Mouse (Mus musculus) 3T3-L1 (cell line): Measurements from ENCODE around the gene Cuedc2.

ENCODE experiments used
- DNase-seq: peaks from one replicate; pipeline ENCODE4 v3.0.0-alpha.2; 2015; ENCODE audit warnings: low read depth, low spot score

Cuedc2 gene

DNA sequence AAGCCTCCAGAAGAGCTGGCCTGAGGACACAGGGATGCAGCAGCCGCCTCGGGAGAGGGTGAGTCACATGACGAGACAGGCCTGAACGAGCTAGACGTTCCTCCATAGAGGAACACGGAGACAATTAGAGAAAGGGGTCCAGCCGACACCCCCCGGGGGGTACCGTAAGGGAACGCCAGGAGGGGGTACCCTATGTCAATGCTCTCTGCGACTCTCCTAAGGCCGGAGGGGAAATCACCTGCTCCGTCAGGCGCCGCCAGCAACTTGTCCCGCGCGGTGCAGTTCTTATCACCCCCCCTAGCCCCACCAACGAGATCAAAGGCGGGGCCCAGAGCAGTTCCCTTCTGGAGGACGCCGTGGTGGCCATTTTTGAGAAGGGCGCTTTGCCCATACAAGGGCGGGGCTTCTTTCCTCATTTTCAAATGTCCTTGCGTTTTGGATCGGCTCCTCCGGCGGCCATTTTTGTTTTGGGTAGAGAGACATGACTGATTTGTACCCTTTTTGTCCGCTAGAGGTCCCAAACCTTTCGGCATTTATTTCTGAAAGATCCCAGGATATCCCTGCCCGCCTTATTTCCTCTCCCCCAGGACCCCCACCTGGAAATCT, at the start of gene Cuedc2:
Gene Cuedc2 (minus strand): TSS at position 372 of the 606 bp plus-strand sequence.
- DNase-seq = peak; percentile 99

DNA sequence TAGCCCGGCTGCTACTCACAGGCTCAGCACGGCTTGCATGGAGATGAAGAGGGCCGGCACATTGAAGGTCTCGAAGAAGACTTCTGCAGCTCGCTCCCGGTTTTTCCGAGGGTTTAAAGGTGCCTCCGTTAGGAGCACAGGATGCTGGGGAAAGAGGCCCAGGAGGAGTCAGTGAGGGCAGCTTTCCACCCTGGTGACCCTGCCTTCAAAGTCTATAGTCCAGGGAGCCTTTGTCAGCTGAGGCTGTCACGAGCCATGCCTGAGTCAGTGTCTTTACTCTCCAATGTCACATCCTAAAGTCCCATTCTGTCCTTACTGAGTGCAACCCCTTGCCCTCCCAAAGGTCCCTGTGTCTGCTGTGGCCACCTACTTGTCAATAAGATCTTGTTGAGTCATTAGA, 43.8 kb upstream of the Cuedc2 start:
- DNase-seq = no peak

DNA sequence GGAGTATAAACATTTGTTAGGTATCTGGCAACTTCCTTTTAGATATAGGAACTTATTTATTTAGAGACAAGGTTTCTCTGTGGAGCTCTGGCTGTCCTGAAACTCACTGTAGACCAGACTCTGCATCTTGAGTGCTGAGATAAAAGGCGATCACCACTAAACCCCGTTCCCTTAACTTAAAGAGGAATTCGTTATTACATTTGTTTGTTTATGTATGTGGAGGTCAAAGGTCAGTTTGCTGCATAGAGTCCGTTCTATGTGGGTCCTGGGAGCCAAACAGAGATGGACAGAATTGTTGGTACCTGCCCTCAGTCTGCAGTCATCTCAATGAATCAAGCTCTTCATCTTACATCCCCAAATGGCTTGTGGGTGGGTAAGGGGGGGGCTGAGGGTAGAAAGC, 37.4 kb upstream of the Cuedc2 start:
- no peak for DNase-seq

DNA sequence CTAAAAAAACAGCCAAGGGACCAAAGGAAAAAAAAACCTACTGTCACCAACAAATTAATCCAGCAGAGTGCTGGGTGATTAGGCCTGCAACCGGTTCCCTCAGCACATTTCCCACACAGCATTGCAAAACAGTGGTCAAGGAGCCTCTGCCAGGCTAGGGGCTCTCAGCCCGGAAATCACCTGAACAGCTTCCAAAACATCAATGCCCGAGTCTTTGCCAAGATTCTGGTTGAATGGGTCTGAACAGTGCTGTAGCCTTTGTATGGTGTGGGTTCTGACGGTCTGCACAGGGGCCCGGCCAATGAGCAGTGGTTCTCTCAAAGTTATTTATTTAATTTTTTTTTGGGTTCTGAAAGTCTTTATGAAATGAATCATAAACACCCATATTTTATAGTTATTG, 37.0 kb upstream of the Cuedc2 start:
- DNase-seq = peak; percentile 61

DNA sequence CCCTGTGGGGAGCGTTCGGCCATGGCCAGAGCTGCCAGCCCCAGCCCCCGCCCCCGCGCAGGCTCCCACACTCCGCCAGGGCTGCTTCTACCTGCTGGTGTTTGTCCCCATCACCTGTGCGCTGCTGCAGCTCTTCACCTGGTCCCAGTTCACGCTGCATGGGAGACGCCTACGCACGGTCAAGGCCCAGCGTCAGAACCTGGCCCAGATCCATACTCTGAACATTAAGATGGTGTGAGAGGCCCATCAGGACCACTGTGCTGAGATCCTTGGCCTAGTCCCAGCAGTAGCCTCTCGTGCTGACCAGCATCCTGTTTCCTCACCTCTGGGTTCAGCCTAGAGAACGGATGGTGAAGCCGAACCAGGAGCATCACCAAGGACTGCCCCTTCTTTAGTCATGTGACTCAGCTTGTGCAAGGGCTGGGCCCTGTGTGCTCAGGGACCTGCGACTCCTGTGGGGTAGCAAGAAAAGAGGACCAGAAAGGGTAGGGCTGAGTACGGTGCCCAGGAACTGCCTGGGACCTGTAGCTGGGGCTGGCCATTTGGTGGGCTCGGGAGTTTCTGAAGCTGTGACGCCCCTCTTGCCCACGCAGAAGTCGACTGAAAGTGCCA, 36.1 kb upstream of the Cuedc2 start:
- peak; percentile 29 for DNase-seq

DNA sequence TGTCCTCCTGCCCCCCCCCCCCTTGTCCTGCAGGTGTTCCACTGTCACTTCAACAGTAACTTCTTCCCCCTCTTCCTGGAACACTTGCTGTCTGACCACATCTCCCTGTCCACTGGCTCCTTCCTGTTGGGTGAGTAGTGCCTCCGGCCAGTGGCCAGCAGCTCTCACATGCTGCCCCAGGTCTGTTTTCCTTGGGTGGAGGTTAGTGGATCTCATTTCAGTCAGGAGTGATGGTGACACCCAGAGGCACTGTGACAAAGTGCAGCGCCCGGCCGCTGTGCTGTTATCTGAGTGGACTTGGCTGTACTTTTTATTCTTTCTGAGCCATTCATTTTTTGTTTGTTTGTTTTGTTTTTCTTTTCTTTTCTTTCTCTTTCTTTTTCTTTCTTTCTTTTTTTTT, 30.7 kb upstream of the Cuedc2 start:
- DNase-seq = peak; percentile 92

DNA sequence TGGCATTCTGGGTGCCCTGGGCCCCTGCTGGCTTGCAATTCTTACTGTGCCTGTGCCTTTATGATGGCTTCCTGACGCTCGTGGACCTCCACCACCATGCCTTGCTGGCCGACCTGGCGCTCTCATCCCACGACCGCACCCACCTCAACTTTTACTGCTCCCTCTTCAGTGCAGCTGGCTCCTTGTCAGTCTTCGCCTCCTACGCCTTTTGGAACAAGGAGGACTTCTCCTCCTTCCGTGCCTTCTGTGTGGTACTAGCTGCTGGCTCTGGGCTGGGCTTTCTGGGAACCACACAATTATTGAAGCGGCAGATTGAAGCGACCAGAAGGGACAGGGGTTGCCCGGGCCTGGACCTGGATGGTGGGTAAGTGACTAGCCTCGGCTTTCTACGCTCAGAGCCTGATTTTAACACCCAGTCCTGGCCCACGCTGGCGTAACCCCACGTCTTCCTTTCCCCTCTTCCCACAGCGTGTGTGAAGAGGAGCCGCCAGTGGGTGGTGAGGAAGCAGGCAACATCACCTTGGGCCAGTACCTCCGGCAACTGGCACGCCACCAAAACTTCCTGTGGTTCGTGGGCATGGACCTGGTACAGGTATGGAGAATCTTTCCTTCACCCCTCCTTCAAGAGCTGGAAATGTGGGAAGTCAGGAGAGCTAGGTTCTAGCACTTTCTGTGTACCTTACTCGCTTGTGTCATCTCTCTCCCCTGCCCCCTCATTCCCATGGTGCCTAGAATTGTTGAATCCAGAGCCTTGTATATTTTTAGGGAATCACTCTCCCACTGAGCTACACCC, 29.5 kb upstream of the Cuedc2 start:
- DNase-seq = no peak

DNA sequence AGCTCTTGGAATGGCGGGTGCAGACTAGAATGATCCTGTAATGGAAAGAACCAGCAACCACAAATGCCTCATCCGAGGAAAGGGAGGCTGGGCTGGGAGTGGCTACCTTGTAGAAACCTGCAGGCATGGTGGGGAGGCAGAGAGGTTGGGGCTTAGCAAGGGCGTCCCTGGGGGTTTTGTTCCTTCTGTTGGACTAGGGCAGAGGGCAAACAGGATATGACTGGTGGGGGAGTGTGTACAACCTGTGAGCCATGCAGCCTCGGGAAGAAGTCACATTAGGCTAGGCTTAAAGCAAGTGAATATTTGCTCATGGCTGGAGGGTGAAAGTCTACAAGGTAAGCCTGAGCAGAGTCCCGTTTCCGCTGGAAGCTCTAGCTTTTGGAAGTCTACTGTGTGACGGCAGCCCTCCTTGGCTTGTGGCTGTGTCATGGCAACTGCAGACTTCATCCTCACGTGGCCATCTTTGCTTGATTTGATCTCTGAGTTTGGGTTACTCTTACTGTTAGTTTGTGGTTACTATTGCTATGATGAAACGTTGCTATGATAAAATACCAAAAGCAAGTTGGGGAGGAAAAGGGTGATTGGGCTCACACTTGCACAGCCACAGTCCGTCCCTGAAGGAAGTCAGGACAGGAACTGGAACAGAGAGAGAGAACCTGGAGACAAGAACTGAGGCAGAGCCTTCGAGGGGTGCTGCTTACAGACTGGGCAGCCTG, 24.9 kb upstream of the Cuedc2 start:
- DNase-seq = no peak

DNA sequence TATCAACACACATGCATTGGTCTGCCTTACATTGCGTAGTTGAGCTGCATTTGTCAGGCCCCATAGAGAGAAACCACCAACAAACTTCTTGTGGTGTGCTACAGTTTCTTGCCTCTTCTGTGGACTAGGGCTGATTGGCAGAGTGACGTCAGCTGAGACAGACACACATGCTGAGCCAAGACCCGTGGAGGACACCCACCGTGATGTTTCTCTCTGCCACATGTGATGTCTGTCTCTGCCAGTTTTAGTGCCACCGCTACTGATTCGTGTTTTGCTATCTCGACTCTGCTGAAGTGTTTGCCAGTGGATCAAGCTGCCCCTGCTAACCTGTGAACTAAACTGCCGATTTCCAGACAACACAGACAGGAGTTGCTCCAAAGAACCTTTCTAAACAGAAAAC, 23.6 kb upstream of the Cuedc2 start:
- no peak for DNase-seq

DNA sequence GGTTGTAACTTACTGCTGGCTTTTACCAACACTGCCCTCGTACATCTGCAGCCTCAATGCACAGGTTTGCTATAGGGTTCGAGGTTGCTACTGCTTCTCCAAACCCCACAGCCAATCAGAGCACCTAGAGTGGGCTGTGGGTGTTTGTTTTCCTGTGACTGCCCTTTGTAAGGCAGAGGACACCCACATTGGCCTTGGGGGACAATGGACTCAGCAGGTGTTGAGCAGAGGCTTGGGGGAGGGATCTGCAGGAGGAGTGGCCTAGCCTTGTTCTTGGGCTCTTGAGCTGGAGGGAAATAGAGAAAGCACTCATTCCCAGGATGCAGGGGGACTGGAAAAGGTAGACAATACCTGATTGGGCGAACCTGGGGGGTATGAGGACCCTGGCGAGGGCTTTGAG, 19.9 kb upstream of the Cuedc2 start:
- DNase-seq = no peak

DNA sequence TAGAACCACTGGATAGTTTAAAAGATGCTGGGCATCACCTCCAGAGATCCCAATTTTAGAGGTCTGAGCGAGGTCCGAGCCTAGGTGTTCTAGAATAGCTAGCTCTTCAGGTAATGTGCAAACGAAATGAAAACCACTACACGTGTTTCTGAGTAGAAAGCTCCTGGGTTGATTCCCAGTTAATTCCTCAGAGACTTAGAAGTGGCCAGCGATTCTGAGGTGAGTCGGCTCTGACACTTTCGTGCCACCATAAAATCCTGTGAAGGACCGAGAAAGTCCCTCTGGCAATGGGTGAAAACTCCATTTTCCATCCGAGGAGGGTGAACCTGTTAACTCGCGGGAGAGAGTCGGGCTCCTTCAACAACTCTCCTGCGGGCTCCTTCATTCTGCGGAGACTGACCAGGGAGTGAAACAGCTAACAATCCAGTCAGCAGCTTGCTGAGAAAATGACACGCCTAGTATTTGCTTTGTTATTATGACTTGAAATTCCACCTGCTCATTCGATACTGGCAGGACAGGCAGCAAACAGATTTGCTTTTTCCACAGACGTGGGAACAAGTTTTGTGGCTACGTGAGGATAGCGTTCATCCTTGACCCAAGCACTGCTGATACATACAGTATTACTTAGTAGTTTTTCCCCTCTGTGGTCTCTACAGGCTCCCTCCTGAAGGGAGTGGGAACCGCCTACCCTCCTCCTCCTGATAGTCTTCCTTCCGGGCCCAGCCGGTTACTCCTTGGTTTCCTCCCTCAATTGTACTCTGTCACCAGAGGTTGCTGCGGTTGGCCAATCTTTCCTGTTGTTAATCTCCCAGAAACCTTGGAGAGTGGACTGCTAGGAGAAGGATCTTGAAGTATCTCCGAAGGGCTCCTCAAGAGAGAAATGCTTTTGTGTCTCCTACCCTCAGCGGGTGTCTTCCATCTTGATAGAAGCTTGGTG, 19.1 kb upstream of the Cuedc2 start:
- no peak for DNase-seq

DNA sequence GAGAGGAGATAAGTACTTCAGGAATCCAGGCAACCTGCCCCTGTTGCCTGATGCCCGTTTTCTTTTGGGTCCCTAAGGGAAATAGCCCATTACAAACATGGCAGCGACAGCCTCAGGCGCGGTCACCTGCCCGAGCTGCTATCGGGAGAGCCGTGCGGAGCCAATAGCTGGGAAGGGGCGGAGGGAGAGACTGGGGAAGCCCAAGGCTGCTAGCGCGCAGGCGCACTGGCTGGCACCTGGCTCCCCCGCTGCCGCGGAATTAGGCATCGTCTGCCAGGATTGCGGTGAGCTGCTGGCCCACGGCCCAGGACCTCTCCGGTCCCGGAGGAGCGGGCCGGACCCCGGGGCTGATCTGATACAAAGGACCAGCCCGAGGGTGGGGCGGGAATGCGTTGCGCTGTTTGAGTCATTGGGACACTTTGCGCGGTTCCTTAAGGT, 18.2 kb upstream of the Cuedc2 start:
- DNase-seq = no peak

DNA sequence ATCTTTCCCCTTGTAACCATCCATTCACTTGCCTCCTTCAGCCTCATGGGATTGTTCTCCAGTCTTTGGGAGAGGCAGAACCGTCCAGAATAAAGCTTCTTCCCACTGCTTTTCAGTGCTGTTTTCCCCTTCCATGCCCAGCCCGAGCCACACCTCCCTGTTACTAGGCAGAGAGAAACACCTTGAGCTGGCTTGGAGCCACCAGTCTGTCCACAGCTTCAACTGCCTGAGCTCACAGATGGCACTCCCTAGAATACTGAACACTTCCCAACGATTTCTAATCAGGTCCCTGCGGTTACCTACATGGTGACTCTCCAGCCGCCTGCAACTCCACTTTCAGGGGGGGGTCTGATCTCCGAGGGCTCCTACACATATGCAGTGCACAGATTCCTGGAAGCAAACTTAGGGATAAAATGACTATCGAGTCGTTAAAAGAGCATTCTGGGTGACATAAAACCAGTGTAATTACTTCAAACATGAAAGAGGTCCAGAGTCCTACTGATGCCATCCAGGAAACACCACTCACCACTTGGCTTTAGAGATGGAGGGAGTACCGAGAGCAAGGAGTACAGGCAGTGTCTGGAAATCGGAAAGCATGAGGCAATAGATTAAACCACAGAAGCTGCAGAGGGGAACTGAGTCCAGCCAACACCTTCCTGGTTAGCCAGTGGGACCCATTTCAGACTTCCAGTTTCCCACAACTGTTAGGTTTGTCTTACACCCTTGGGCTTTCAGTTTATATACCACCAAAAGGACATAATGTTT, 11.8 kb upstream of the Cuedc2 start, which contains the start of gene 2310034G01Rik:
Gene 2310034G01Rik (minus strand): TSS at position 135 of the 765 bp plus-strand sequence.
- DNase-seq = no peak

DNA sequence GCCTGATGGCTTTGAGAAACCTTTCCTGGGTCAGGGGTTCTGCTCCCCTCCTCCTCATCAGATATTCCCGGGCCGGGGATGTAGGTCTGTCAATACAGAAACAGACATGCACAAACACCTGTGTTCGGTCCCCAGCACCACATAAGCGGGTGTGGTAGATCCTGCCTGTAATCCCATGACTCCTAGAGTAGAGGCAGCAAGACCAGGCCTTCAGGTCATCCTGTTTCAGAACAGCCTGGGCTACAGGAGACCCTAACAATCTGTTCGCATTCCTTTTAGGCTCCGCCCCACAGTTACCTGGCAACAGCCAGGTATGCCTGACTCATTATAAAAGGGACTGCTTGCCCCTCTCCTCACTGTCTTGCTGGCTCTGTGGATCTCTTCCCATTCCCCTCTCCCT, 11.0 kb upstream of the Cuedc2 start:
- DNase-seq = no peak

DNA sequence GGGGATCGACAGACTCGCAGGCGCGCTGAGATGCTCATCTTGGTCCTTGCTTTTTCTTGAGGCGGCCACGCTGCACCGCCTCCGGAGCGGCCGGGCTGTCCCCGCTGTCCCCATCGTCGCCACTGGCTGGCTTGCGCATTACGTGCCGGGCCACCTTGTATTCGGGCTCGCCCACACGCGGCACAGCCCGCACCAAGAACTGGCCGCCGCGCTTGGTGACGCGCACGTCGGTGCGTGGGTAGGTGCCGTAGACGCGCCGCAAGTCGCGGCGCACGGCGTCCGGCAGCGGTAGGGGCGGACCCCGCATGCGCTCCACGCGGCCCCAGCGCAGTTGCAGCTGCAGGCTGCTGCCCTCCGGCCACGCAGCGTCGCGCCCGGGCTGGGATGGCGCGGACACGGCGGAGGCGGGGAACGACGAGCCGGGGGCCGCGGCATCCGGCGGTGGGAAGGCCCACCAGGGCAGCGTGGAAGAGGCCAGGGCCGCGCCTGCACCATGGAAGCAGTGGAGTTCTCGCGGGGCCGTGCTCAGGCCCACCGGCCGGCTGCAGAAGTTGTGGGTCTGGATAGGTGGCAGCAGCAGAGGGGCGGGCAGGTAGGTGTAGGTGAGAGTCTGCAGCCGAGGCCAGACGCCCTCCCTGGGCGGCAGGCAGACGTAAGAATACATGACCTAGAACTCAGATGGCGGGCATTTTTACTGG, 10.4 kb upstream of the Cuedc2 start:
- peak; percentile 58 for DNase-seq

DNA sequence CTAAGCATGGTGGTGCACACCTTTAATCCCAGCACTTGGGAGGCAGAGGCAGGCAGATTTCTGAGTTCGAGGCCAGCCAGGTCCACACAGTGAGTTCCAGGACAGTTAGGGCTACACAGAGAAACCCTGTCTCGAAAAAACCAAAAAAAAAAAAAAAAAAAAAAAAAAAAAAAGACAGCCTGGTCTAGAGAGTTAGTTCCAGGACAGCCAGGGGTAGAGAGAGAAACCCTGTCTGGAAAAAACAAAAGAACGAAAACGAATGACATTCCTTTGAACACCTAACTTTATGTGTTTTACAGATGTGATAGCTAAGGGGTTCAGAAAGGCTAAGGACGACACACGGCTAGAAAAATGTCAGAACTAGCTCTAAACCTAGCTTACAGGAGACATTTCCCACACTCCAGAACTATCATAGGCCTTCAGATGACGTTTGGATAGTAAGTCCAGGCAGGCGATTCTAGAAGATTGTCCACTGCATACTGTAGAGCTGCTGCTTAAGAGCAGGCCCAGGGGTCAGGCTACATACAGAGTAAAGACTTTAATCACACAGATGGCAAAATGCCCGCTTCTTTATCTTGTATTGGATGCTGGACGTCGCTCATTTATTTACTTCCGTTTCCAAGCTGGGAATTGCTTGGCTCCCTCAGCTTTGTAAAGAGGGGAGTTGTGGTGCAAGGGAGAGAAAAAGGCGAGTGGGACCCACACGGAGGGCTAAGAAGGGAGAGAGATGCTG, 9.6 kb upstream of the Cuedc2 start:
- peak; percentile 58 for DNase-seq

DNA sequence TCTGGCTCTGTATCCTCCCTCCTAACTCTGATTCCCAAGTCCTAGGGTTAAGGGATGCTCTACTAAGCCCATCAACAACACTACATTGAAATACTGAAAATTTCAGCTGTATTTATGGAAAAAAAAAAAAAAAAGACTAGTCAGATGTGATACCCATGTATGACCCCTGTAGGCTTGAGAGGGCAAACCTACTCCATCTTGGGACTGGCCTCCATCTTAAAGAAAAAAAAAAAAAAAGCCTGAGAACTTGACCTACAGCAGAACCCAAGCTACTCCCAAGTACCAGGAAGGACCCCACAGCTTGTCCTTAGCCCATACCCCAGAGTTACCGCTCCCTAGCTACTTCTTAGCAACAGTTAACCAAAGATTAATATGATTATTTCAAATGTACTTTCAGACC, 8.6 kb upstream of the Cuedc2 start:
- DNase-seq = no peak

DNA sequence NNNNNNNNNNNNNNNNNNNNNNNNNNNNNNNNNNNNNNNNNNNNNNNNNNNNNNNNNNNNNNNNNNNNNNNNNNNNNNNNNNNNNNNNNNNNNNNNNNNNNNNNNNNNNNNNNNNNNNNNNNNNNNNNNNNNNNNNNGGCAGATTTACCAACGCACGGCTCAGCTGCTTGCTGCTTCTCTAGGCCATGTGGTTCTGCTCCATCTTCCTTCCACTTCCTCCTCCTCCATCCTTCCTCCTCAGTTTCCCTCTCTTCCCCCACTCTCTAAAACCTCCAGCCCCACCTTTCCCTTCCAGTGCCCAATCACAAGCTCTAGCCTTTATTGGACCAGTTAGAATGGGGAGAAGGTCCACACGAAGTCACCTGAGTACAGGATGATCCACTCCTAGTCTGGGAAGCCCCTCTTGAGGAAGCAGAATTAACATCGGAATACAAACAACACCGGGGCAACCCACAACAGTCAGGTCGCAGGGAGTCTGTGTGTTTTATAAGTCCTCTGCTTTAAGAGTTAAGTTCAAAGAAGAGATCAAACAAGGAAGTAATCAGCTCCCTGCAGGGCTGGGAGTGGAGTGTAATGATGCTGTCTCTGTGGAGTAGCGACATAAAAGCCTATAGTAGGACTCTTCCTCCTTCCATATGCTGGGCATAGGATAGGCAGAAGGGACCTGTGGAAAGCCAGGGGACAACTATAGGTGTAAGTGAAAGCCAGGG, 6.4 kb upstream of the Cuedc2 start:
- DNase-seq = no peak
